Mouse (Mus musculus) thymus, postnatal 0 days (tissue): ENCODE measurements around the gene Ebf1. TPM values are rescaled to one million over a fixed set of nuclear protein-coding genes. Genes with fewer than 3 reads are reported as not detected.
"Not testable (repeated sequence)": the region's sequence is repeated elsewhere in the genome, so short reads cannot be mapped to it uniquely, and the experiment has no call there.

Experiments used
- DNase-seq: peaks from one replicate; pipeline ENCODE4 v3.0.0-alpha.2; 2015; ENCODE audit warnings: low spot score
- polyA plus RNA-seq: library from polyadenylated mRNA; unstranded; fragments of >200 nt; fragmentation: Nextera tagmentation; extraction: Ambion mirVana; gene quantifications from 2 replicates; pipeline ENCODE4 v1.2.1, GENCODE M21; 2015

Gene Ebf1
- polyA plus RNA-seq = 3.9 and 4.1 TPM in 2 replicates

- peak; percentile 87 for DNase-seq
These were observed at the start of gene Ebf1 for GRCm38 (mm10) chr11:44616788-44617712. Ebf1 (plus strand) TSS chr11:44617317.

GRCm38 (mm10) chr11:44570336-44570735, 46.8 kb upstream of the Ebf1 start:
- DNase-seq = not testable (repeated sequence)

GRCm38 (mm10) chr11:44572781-44573180, 44.3 kb upstream of the Ebf1 start:
- no peak for DNase-seq

- DNase-seq = no peak
These were observed 43.7 kb upstream of the Ebf1 start for GRCm38 (mm10) chr11:44573396-44573795.

- DNase-seq = no peak
These were observed 42.7 kb upstream of the Ebf1 start for GRCm38 (mm10) chr11:44574391-44574790.

GRCm38 (mm10) chr11:44574820-44575219, 42.3 kb upstream of the Ebf1 start:
- DNase-seq = no peak

GRCm38 (mm10) chr11:44577911-44578310, 39.2 kb upstream of the Ebf1 start:
- peak; percentile 91 for DNase-seq

- DNase-seq = peak; percentile 86
These were observed 35.8 kb upstream of the Ebf1 start for GRCm38 (mm10) chr11:44581277-44581683.

GRCm38 (mm10) chr11:44586047-44586696, 30.9 kb upstream of the Ebf1 start:
- peak; percentile 87 for DNase-seq

- no peak for DNase-seq
These were observed 24.1 kb upstream of the Ebf1 start for GRCm38 (mm10) chr11:44593016-44593415.

GRCm38 (mm10) chr11:44594768-44595167, 22.3 kb upstream of the Ebf1 start:
- no peak for DNase-seq

GRCm38 (mm10) chr11:44606881-44607280, 10.2 kb upstream of the Ebf1 start:
- no peak for DNase-seq

GRCm38 (mm10) chr11:44608646-44609045, 8.5 kb upstream of the Ebf1 start:
- no peak for DNase-seq

- peak; percentile 75 for DNase-seq
These were observed 5.9 kb upstream of the Ebf1 start for GRCm38 (mm10) chr11:44610971-44611781.

GRCm38 (mm10) chr11:44612156-44612555, 5.0 kb upstream of the Ebf1 start:
- no peak for DNase-seq

- DNase-seq = no peak
These were observed 4.3 kb upstream of the Ebf1 start for GRCm38 (mm10) chr11:44612681-44613410.

GRCm38 (mm10) chr11:44613411-44614180, 3.5 kb upstream of the Ebf1 start:
- DNase-seq = no peak

- DNase-seq = no peak
These were observed 884 bp upstream of the Ebf1 start for GRCm38 (mm10) chr11:44616078-44616787.
